Mouse (Mus musculus) stomach, embryonic 16.5 days (tissue): ENCODE data around the gene Ppt1. TPM values are rescaled to one million over a fixed set of nuclear protein-coding genes. Genes with fewer than 3 reads are reported as not detected.

Source experiments
- ATAC-seq: fragments of 200-750 bp; cut with Nextera tagmentation; 2 replicates; pipeline ENCODE4 v1.8.0; 2017; ENCODE audit warnings: moderate number of reproducible peaks, moderate TSS enrichment; ENCODE audit not compliant: insufficient read depth, low FRiP score
- H3K27ac ChIP-seq: fragments of 300-500 bp; sonication (generic); 2 replicates; pipeline ENCODE4 v1.5.1; 2014; ENCODE audit warnings: low read length
- H3K27me3 ChIP-seq: fragments of 300-500 bp; sonication (generic); 2 replicates; pipeline ENCODE4 v1.6.1; 2014; ENCODE audit warnings: low read length, control low read depth, mixed read lengths; ENCODE audit not compliant: control insufficient read depth, insufficient read depth
- H3K36me3 ChIP-seq: fragments of 300-500 bp; sonication (generic); 2 replicates; pipeline ENCODE4 v1.6.1; 2014; ENCODE audit warnings: low read length; ENCODE audit not compliant: control insufficient read depth, insufficient read depth
- H3K4me1 ChIP-seq: fragments of 300-500 bp; sonication (generic); 2 replicates; pipeline ENCODE4 v1.6.1; 2014; ENCODE audit warnings: low read length, control low read depth, mixed read lengths; ENCODE audit not compliant: control insufficient read depth, insufficient read depth
- H3K4me2 ChIP-seq: fragments of 300-500 bp; sonication (generic); 2 replicates; pipeline ENCODE4 v1.6.1; 2014; ENCODE audit warnings: low read depth, low read length, mixed read lengths
- H3K4me3 ChIP-seq: fragments of 300-500 bp; sonication (generic); replicated peaks from 2 replicates; pipeline ENCODE4 v1.5.1; 2014; ENCODE audit warnings: mild to moderate bottlenecking, low read length
- H3K9ac ChIP-seq: fragments of 300-500 bp; sonication (generic); 2 replicates; pipeline ENCODE4 v1.6.1; 2014; ENCODE audit warnings: low read length
- H3K9me3 ChIP-seq: fragments of 300-500 bp; sonication (generic); replicated peaks from 2 replicates; pipeline ENCODE4 v1.6.1; 2016; ENCODE audit warnings: low read length, control low read depth; ENCODE audit not compliant: control insufficient read depth
- WGBS: fragments of 180-500 bp; shearing (Covaris S2); extraction: QIAGEN DNeasy Blood & Tissue Kit; methylation state at CpG from one replicate; pipeline ENCODE4 v1.1.7; 2014; 5-methylcytosine and 5-hydroxymethylcytosine counted together
- polyA plus RNA-seq: library from polyadenylated mRNA; unstranded; fragments of >200 nt; fragmentation: Nextera tagmentation; extraction: Ambion mirVana; gene quantifications from 2 replicates; pipeline ENCODE4 v1.2.1, GENCODE M21; 2015

Gene Ppt1
- polyA plus RNA-seq, 1 experiment from 2014 or later, result 79.3 TPM

- Histone ChIP-seq H3K4me3 (no peak overlapping the region), H3K27me3 (no peaks in the 10 kb centered on the region), H3K4me1 (peaks cover 24% of the 10 kb centered on the region), H3K9ac (no peak overlapping the region), H3K27ac (peak overlapping the region; percentile 66), H3K4me2 (no peak overlapping the region), H3K36me3 (no peaks in the 10 kb centered on the region), H3K9me3 (no peaks in the 10 kb centered on the region)
- 80% methylated on average over 2 of the region's 2 CpGs for WGBS
- ATAC-seq, result 0 out of 2 replicates have a peak, but pooled peaks have one; percentile 50
Measured at GRCm38 (mm10) chr4:122878333-122879070, 42.5 kb downstream of the Ppt1 start.

GRCm38 (mm10) chr4:122882544-122882943 lies 46.5 kb downstream of the Ppt1 start:
- Histone ChIP-seq H3K9ac (no peak overlapping the region), H3K4me3 (no peak overlapping the region), H3K4me1 (peaks cover 41% of the 10 kb centered on the region), H3K36me3 (no peaks in the 10 kb centered on the region), H3K4me2 (no peak overlapping the region), H3K9me3 (no peaks in the 10 kb centered on the region), H3K27ac (no peak overlapping the region), H3K27me3 (no peaks in the 10 kb centered on the region)
- WGBS, result 71% methylated on average over 3 of the region's 3 CpGs
- ATAC-seq, result no peak

GRCm38 (mm10) chr4:122883294-122883693 lies 47.3 kb downstream of the Ppt1 start:
- H3K4me1 ChIP-seq, result peaks cover 40% of the 10 kb centered on the region
- H3K4me2 ChIP-seq, result peak overlapping the region; percentile 76
- WGBS, result 83% methylated on average over 3 of the region's 3 CpGs
- no peaks in the 10 kb centered on the region for H3K9me3 ChIP-seq
- peak overlapping the region; percentile 85 for H3K4me3 ChIP-seq
- no peaks in the 10 kb centered on the region for H3K36me3 ChIP-seq
- ATAC-seq, result no peak
- no peak overlapping the region for H3K27ac ChIP-seq
- no peaks in the 10 kb centered on the region for H3K27me3 ChIP-seq
- no peak overlapping the region for H3K9ac ChIP-seq

- H3K4me1 ChIP-seq, result peaks cover 34% of the 10 kb centered on the region
- peak overlapping the region; percentile 76 for H3K4me2 ChIP-seq
- peak overlapping the region; percentile 85 for H3K4me3 ChIP-seq
- H3K27ac ChIP-seq, result peak overlapping the region; percentile 98
- ATAC-seq, result no peak
- 46% methylated on average over 2 of the region's 2 CpGs for WGBS
- H3K27me3 ChIP-seq, result no peaks in the 10 kb centered on the region
- no peaks in the 10 kb centered on the region for H3K9me3 ChIP-seq
- H3K9ac ChIP-seq, result peak overlapping the region; percentile 87
- no peaks in the 10 kb centered on the region for H3K36me3 ChIP-seq
Measured at GRCm38 (mm10) chr4:122884051-122884450, 48.0 kb downstream of the Ppt1 start.

GRCm38 (mm10) chr4:122884481-122885340 lies 48.7 kb downstream of the Ppt1 start:
- Histone ChIP-seq H3K36me3 (no peaks in the 10 kb centered on the region), H3K4me1 (peaks cover 34% of the 10 kb centered on the region), H3K9ac (peak overlapping the region; percentile 87), H3K4me2 (peak overlapping the region; percentile 76), H3K4me3 (peak overlapping the region; percentile 85), H3K27ac (peak overlapping the region; percentile 98), H3K27me3 (no peaks in the 10 kb centered on the region), H3K9me3 (no peaks in the 10 kb centered on the region)
- ATAC-seq, result no peak
- 23% methylated on average over 12 of the region's 12 CpGs for WGBS

- Histone ChIP-seq H3K9me3 (no peaks in the 10 kb centered on the region), H3K27ac (peak within 1 kb of the TSS; percentile 98), H3K27me3 (no peaks in the 10 kb centered on the region), H3K36me3 (no peaks in the 10 kb centered on the region), H3K9ac (peak within 1 kb of the TSS; percentile 87), H3K4me3 (peak within 1 kb of the TSS; percentile 85), H3K4me2 (peak within 1 kb of the TSS; percentile 82), H3K4me1 (peaks cover 31% of the 10 kb centered on the region)
- under 1% methylated on average over 49 of the region's 49 CpGs for WGBS
- peak; percentile 95 for ATAC-seq
Measured at GRCm38 (mm10) chr4:122885768-122886578, 49.9 kb downstream of the Ppt1 start, which contains the start of gene Cap1. TSS of gene Cap1 (minus strand) at chr4:122886056.

- Histone ChIP-seq H3K4me3 (peak overlapping the region; percentile 85), H3K9ac (peak overlapping the region; percentile 72), H3K9me3 (no peaks in the 10 kb centered on the region), H3K4me1 (peaks cover 33% of the 10 kb centered on the region), H3K4me2 (peak overlapping the region; percentile 82), H3K27me3 (no peaks in the 10 kb centered on the region), H3K36me3 (no peaks in the 10 kb centered on the region), H3K27ac (peak overlapping the region; percentile 98)
- 3% methylated on average over 19 of the region's 19 CpGs for WGBS
- no peak; the same call in 1 of the 2 replicates for ATAC-seq
Measured at GRCm38 (mm10) chr4:122886579-122887254, 50.7 kb downstream of the Ppt1 start.

- no peak overlapping the region for H3K4me3 ChIP-seq
- WGBS, result 59% methylated on average over 2 of the region's 2 CpGs
- H3K9ac ChIP-seq, result peak overlapping the region; percentile 72
Measured at GRCm38 (mm10) chr4:122887336-122887735, 51.3 kb downstream of the Ppt1 start.

More at GRCm38 (mm10) chr4:122887336-122887735, 51.3 kb downstream of the Ppt1 start:
- H3K4me1 ChIP-seq, result peaks cover 27% of the 10 kb centered on the region
- H3K36me3 ChIP-seq, result no peaks in the 10 kb centered on the region
- H3K27ac ChIP-seq, result peak overlapping the region; percentile 98
- no peaks in the 10 kb centered on the region for H3K9me3 ChIP-seq
- peak overlapping the region; percentile 82 for H3K4me2 ChIP-seq
- ATAC-seq, result no peak
- H3K27me3 ChIP-seq, result no peaks in the 10 kb centered on the region
